Mouse (Mus musculus) adrenal gland, postnatal 25 days (tissue): ENCODE measurements around the gene Tnfrsf18. TPM values are rescaled to one million over a fixed set of nuclear protein-coding genes. Genes with fewer than 3 reads are reported as not detected.

Experiments used
- DNase-seq: peaks from one replicate; pipeline ENCODE4 v3.0.0; 2021; ENCODE audit warnings: mixed read lengths
- long read RNA-seq: library from polyadenylated mRNA; stranded (forward); transcript quantifications from one replicate; pipeline ENCODE4 v2.0.0, GENCODE M21; 2021
- total RNA-seq: library from RNA; stranded (reverse); gene quantifications from 2 replicates; pipeline ENCODE4 v1.2.3, GENCODE M21; 2021

Tnfrsf18 gene
- not detected in 2 replicates for total RNA-seq
- long read RNA-seq = 0 reads

DNA sequence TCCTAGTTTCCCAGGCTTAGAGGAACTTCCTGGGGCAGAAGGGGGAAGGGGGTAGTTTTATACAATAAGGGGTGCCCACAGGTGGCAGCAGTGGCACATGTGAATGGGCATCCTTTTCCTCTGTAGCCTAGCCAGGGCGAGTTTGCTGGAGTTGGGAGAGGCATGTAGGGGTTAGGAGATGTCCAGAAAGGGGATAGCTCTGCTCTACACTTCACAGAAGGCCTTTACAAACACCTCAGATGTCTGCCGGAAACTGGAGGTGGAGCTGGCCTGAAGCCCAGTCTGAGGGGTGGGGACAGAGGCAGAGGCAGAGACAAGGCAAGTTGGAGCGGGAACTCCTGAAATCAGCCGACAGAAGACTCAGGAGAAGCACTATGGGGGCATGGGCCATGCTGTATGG lies at the start of gene Tnfrsf18:
TSS of gene Tnfrsf18 (plus strand) at position 152 of the 400 bp plus-strand sequence.
- peak; percentile 31 for DNase-seq

DNA sequence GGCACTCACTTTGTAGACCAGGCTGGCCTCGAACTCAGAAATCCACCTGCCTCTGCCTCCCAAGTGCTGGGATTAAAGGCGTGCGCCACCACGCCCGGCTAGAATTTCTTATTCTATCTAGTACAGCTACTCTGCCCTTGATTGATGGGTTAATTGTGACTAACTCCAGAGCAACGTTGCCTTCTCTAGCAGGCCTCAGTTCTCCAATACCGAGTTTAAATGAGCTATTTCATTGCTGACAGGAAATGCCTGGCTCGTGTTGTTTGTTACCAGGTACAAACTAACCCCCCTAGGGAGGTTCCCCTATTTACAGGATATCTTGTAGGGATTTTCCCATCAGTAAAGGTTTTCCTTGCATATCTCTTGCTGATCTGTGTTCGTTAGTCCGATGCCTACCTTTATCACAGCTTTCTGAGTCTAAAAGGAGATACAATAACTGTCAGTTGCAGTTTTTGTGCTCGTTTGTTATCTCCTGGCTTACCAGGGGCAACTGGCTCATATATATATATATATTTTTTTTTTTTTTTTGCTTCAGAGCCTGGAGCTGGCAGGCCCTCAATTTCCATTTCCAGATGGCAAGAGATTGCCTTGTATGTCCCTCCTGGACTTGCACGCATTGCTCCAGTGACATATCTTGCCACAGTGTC lies 44.4 kb upstream of the Tnfrsf18 start:
- no peak for DNase-seq

GRCm38 (mm10) chr4:155983788-155984187 lies 42.2 kb upstream of the Tnfrsf18 start:
- no peak for DNase-seq

DNA sequence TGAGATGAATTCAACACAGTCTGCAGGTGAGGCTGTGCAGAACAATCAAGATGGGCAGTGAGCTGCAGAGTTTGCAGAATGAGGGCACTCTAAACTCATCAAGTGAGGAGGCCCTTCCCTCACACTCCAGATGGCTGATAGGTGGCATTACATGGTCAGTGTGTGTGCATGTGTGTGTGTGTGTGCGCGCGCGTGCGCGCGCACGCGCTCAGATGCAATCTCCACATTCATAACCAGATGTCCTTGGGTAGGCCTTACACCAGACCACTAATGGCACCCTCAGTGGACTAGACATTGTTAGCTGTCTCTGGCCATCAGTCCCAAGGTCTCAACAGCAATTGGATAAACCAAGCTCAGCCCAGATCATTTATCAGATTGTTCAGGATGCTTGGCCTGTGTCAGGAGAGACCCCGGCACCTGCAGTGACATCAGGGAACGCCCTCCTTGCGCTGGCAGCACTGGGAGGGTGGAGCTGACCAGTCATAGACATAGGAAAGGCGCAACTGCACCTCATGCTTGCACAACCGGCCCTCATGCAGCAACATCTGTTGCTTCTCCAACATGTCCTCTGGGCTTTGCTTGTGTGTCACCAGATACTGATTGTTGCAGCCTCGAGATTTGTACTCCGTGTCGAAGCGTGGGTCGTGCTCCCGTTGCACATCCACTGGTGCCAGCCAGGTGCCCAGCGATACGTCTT lies 34.6 kb upstream of the Tnfrsf18 start:
- no peak for DNase-seq

GRCm38 (mm10) chr4:155991908-155992230 lies 34.1 kb upstream of the Tnfrsf18 start:
- no peak for DNase-seq

- peak; percentile 79 for DNase-seq
These were observed 33.6 kb upstream of the Tnfrsf18 start, which contains the start of the genes B3galt6 and Sdf4 for GRCm38 (mm10) chr4:155992241-155992905. TSS of gene B3galt6 (minus strand) at chr4:155992649. TSS of gene Sdf4 (plus strand) at chr4:155992872.

- DNase-seq = peak; percentile 94
These were observed 32.9 kb upstream of the Tnfrsf18 start for GRCm38 (mm10) chr4:155992906-155993547.

DNA sequence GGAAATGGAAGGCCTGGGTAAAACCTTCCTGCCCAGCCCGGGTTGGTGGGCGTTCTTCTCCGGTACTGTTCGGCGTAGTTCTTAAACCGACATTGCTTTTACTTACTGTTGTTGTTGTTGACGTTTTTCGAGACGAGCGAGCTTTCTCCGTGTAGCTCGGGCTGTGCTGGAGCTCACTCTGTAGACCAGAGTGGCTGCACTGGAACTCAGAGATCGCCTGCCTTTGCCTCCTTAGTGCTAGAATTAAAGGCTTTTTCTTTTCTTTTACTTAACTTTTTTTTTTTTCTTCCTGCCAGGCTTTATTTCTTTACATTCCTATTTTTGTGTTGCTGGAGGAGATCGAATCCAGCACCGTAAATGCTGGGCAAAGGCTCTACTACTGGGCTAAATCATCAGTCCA lies 32.4 kb upstream of the Tnfrsf18 start:
- no peak for DNase-seq

GRCm38 (mm10) chr4:156004109-156004508 lies 21.9 kb upstream of the Tnfrsf18 start:
- no peak for DNase-seq

GRCm38 (mm10) chr4:156008369-156008768 lies 17.6 kb upstream of the Tnfrsf18 start:
- no peak for DNase-seq

GRCm38 (mm10) chr4:156013637-156014036 lies 12.3 kb upstream of the Tnfrsf18 start, which contains the start of gene Tnfrsf4:
TSS of gene Tnfrsf4 (plus strand) at chr4:156013843.
- no peak for DNase-seq

DNA sequence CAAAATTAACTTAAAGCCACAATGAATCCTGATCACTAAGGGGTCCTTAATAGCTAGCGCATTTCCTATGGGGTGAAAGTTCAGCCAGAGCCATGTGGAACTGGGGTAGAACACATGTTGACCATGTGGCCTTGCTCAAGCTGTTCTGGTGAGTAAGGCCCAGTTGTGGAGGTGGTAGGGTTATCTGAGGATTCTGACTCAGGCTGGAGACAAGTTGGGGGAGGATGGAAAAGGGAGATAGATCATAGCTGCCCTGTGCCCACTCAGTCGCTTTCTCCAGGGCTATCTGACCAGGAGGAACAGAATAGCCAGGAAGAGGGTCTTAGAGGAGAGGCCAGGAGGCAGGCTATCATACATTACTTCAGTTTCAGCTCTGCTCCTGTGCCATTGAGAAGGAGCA lies 11.5 kb upstream of the Tnfrsf18 start:
- no peak for DNase-seq

- no peak for DNase-seq
These were observed 6.2 kb upstream of the Tnfrsf18 start for GRCm38 (mm10) chr4:156019771-156020170.

GRCm38 (mm10) chr4:156021381-156021780 lies 4.6 kb upstream of the Tnfrsf18 start:
- DNase-seq = no peak

GRCm38 (mm10) chr4:156021942-156022419 lies 4.0 kb upstream of the Tnfrsf18 start:
- no peak for DNase-seq

GRCm38 (mm10) chr4:156023520-156023919 lies 2.4 kb upstream of the Tnfrsf18 start:
- DNase-seq = no peak

GRCm38 (mm10) chr4:156024184-156024583 lies 1.8 kb upstream of the Tnfrsf18 start:
- DNase-seq = no peak

- no peak for DNase-seq
These were observed 2.6 kb downstream of the Tnfrsf18 start for GRCm38 (mm10) chr4:156028580-156028979.

DNA sequence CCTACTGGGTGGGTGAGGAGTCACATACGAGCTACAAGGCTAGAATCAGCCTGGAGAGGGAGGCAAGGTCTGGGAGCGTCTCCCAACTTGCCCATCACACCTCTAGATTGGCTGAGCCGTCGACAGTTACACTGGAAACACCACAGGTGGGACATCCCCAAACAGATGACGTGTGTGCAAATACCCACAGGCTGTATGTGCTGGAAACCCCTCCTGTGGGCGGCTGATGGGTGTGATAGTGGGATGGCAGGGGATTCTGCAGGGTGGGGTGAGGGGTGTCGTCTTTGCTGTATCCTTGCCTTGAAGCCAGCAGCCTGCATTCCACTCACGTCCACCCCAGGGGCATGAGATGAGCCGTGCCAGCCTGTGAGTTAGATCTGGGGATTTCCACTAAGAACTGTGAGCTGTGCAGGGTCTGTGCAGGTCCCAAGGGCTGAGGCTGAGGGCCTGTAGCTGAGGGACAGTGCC lies 4.7 kb downstream of the Tnfrsf18 start:
- no peak for DNase-seq

- no peak for DNase-seq
These were observed 5.3 kb downstream of the Tnfrsf18 start for GRCm38 (mm10) chr4:156031255-156031592.

GRCm38 (mm10) chr4:156031593-156032391 lies 5.8 kb downstream of the Tnfrsf18 start:
- peak; percentile 79 for DNase-seq

GRCm38 (mm10) chr4:156032856-156033255 lies 6.9 kb downstream of the Tnfrsf18 start:
- no peak for DNase-seq
